Mouse (Mus musculus) midbrain, postnatal 0 days (tissue): ENCODE results near the gene Itgb3. TPM values are rescaled to one million over a fixed set of nuclear protein-coding genes. Genes with fewer than 3 reads are reported as not detected.
A peak's percentile ranks its signal among the peaks of the same experiment; 100 is the strongest.

Experiments used
- ATAC-seq: fragments of 200-750 bp; cut with Nextera tagmentation; 2 replicates; pipeline ENCODE4 v1.8.0; 2017; ENCODE audit warnings: moderate number of reproducible peaks, mild to moderate bottlenecking, moderate TSS enrichment, moderate library complexity; ENCODE audit not compliant: low FRiP score
- DNase-seq: peaks from one replicate; pipeline ENCODE4 v3.0.0-alpha.2; 2015; ENCODE audit warnings: low spot score
- H3K27ac ChIP-seq: fragments of 300-500 bp; sonication (generic); 2 replicates; pipeline ENCODE4 v1.5.1; 2014; ENCODE audit warnings: low read depth, mild to moderate bottlenecking, low read length, mixed read lengths
- H3K27me3 ChIP-seq: fragments of 300-500 bp; sonication (generic); 2 replicates; pipeline ENCODE4 v1.6.1; 2014; ENCODE audit warnings: low read length, control low read depth, mixed read lengths; ENCODE audit not compliant: insufficient read depth
- H3K36me3 ChIP-seq: fragments of 300-500 bp; sonication (generic); 2 replicates; pipeline ENCODE4 v1.6.1; 2014; ENCODE audit warnings: low read length, control low read depth, mixed read lengths; ENCODE audit not compliant: insufficient read depth
- H3K4me1 ChIP-seq: fragments of 300-500 bp; sonication (generic); 2 replicates; pipeline ENCODE4 v1.6.1; 2014; ENCODE audit warnings: mild to moderate bottlenecking, control low read depth, antibody characterized with exemption, low read length, mixed read lengths; ENCODE audit not compliant: insufficient read depth
- H3K4me2 ChIP-seq: fragments of 300-500 bp; sonication (generic); 2 replicates; pipeline ENCODE4 v1.6.1; 2014; ENCODE audit warnings: low read depth, mild to moderate bottlenecking, low read length, mixed read lengths; ENCODE audit not compliant: poor library complexity, severe bottlenecking
- H3K4me3 ChIP-seq: fragments of 300-500 bp; sonication (generic); 2 replicates; pipeline ENCODE4 v1.5.1; 2014; ENCODE audit warnings: low read depth, mild to moderate bottlenecking, low read length, moderate library complexity
- H3K9ac ChIP-seq: fragments of 300-500 bp; sonication (generic); replicated peaks from 2 replicates; pipeline ENCODE4 v1.6.1; 2014; ENCODE audit warnings: mild to moderate bottlenecking, low read length, moderate library complexity, mixed read lengths; ENCODE audit not compliant: poor library complexity, severe bottlenecking
- H3K9me3 ChIP-seq: fragments of 300-500 bp; sonication (generic); 2 replicates; pipeline ENCODE4 v1.6.1; 2016; ENCODE audit warnings: low read length, control low read depth
- CTCF ChIP-seq: IDR thresholded peaks from 2 replicates; pipeline ENCODE4 v1.5.1; 2016; ENCODE audit warnings: antibody characterized with exemption, mild to moderate bottlenecking
- WGBS: fragments of 180-500 bp; shearing (Covaris S2); extraction: QIAGEN DNeasy Blood & Tissue Kit; methylation state at CpG from one replicate; pipeline ENCODE4 v1.1.7; 2014; 5-methylcytosine and 5-hydroxymethylcytosine counted together
- polyA plus RNA-seq: library from polyadenylated mRNA; unstranded; fragments of >200 nt; fragmentation: Nextera tagmentation; extraction: Ambion mirVana; gene quantifications from 2 replicates; pipeline ENCODE4 v1.2.1, GENCODE M21; 2015
- total RNA-seq: library from RNA; depleted of rRNA; stranded (reverse); fragments of >200 nt; gene quantifications from 2 replicates; pipeline ENCODE4 v1.2.3, GENCODE M21; 2014

Gene Itgb3
- total and polyA plus RNA-seq, 2 experiments from 2014 or later: 0.62 to 1.5 TPM

- no peak for DNase-seq
- H3K4me3 ChIP-seq: no peak overlapping the region
- no peak for TF ChIP-seq CTCF
- H3K4me2 ChIP-seq: no peak overlapping the region
- H3K36me3 ChIP-seq: no peaks in the 10 kb centered on the region
- no peak for ATAC-seq
- H3K9me3 ChIP-seq: no peaks in the 10 kb centered on the region
- no peaks in the 10 kb centered on the region for H3K4me1 ChIP-seq
- 84% methylated on average over 13 of the region's 13 CpGs for WGBS
- H3K27ac ChIP-seq: no peak overlapping the region
- no peaks in the 10 kb centered on the region for H3K27me3 ChIP-seq
- no peak overlapping the region for H3K9ac ChIP-seq
Observed at GRCm38 (mm10) chr11:104599265-104599945, 8.4 kb upstream of the Itgb3 start.

GRCm38 (mm10) chr11:104600675-104601074 lies 7.1 kb upstream of the Itgb3 start:
- Histone ChIP-seq H3K4me1 (no peaks in the 10 kb centered on the region), H3K27me3 (no peaks in the 10 kb centered on the region), H3K9me3 (no peaks in the 10 kb centered on the region), H3K27ac (no peak overlapping the region), H3K36me3 (no peaks in the 10 kb centered on the region), H3K9ac (no peak overlapping the region), H3K4me3 (no peak overlapping the region), H3K4me2 (no peak overlapping the region)
- WGBS: 46% methylated on average over 4 of the region's 4 CpGs
- no peak for ATAC-seq
- DNase-seq: no peak
- TF ChIP-seq CTCF: no peak

DNA sequence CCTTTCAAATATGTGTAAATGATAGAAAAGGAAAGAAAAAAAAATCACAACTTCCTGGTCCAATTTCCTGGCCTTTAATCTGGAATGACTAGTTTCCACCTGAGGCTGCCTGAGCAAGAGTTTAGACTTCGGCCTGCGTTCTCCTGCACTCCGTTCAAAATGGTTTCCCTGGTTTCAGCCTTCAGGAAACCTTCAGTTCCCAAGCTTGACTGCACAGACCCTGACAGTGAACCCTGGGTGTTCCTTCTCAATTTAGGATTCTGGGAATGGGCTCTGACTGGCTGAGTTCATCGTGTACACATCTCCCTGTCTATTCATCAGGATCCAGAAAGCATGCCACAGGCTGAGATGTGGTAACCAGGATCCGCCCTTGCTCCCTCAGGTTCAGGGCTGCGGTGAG lies 3.6 kb upstream of the Itgb3 start:
- 0 out of 2 replicates have a peak, but pooled peaks cover 4% of the 10 kb centered on the region for H3K27me3 ChIP-seq
- no peak for TF ChIP-seq CTCF
- H3K4me3 ChIP-seq: no peak overlapping the region
- WGBS: 47% methylated on average over 6 of the region's 6 CpGs
- peaks cover 6% of the 10 kb centered on the region; the same call in 1 of the 2 replicates for H3K4me1 ChIP-seq
- no peak overlapping the region for H3K9ac ChIP-seq
- no peaks in the 10 kb centered on the region for H3K36me3 ChIP-seq
- H3K27ac ChIP-seq: no peak overlapping the region
- no peaks in the 10 kb centered on the region for H3K9me3 ChIP-seq
- no peak for DNase-seq
- ATAC-seq: no peak
- H3K4me2 ChIP-seq: no peak overlapping the region

GRCm38 (mm10) chr11:104608249-104608920 lies 585 bp downstream of the Itgb3 start:
- Histone ChIP-seq H3K36me3 (no peaks in the 10 kb centered on the region), H3K27ac (no peak overlapping the region), H3K4me2 (peak overlapping the region; percentile 89), H3K4me1 (peaks cover 6% of the 10 kb centered on the region; the same call in 1 of the 2 replicates), H3K9me3 (no peaks in the 10 kb centered on the region), H3K4me3 (peak overlapping the region; percentile 57), H3K27me3 (0 out of 2 replicates have a peak, but pooled peaks cover 4% of the 10 kb centered on the region), H3K9ac (peak overlapping the region; percentile 61)
- ATAC-seq: peak; percentile 52
- DNase-seq: no peak
- TF ChIP-seq CTCF: no peak
- 4% methylated on average over 22 of the region's 23 CpGs for WGBS

DNA sequence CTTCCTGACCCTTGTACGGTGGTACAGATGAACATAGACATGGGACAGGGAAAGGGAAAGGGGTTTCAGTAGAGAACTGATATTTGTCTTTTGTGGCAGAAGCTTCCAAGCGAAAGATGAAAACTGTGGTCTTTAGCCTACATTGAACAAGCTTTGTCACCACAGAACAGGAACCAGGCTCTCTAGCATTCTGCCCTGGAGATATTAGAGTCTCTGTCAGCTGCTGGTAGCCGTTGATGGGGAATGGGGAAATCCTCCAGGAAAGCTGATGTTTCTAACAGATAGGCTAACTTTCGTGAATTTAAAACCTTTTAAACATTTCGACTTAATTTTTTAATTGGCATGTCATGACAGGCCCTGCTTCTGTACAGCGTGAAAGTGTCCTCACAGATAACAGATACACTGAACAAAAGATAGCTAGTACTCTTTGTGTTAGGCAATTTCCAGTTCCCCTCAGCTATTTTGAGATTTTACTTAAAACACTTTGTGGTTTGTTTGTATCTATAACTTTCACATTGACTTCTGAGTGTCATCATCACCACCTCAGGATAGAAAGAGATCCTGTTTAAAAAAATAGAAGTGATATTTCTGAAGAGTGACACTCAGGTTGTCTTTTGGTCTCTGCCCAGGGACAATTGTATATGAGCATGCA lies 1.4 kb downstream of the Itgb3 start:
- ATAC-seq (no peak), DNase-seq (no peak)
- WGBS: 70% methylated on average over 6 of the region's 6 CpGs
- H3K9me3 ChIP-seq: no peaks in the 10 kb centered on the region
- no peak overlapping the region for H3K4me2 ChIP-seq
- no peaks in the 10 kb centered on the region for H3K36me3 ChIP-seq
- no peak overlapping the region for H3K4me3 ChIP-seq
- H3K4me1 ChIP-seq: peaks cover 6% of the 10 kb centered on the region; the same call in 1 of the 2 replicates
- H3K27ac ChIP-seq: no peak overlapping the region
- H3K27me3 ChIP-seq: 0 out of 2 replicates have a peak, but pooled peaks cover 4% of the 10 kb centered on the region
- no peak for TF ChIP-seq CTCF
- no peak overlapping the region for H3K9ac ChIP-seq
